Mouse (Mus musculus) urinary bladder, adult 2 months (tissue): ENCODE results near the gene Otoa. TPM values are rescaled to one million over a fixed set of nuclear protein-coding genes. Genes with fewer than 3 reads are reported as not detected.

ENCODE experiments used
- DNase-seq: peaks from one replicate; pipeline ENCODE4 v3.0.0; 2022; ENCODE audit warnings: low spot score
- polyA plus RNA-seq: library from polyadenylated mRNA; depleted of rRNA; stranded (reverse); fragments of >200 nt; gene quantifications from 2 replicates; pipeline ENCODE4 v1.2.3, GENCODE M21; 2012

Gene Otoa
- polyA plus RNA-seq, 1 experiment = 0.07 TPM

GRCm38 (mm10) chr7:121081816-121082215 is 366 bp downstream of the Otoa start:
- DNase-seq = no peak

GRCm38 (mm10) chr7:121082949-121083513 is 1.6 kb downstream of the Otoa start:
- DNase-seq = no peak

- DNase-seq = no peak
Measured at GRCm38 (mm10) chr7:121084840-121085453, 3.5 kb downstream of the Otoa start.

- no peak for DNase-seq
Measured at GRCm38 (mm10) chr7:121085500-121085899, 4.0 kb downstream of the Otoa start.

DNA sequence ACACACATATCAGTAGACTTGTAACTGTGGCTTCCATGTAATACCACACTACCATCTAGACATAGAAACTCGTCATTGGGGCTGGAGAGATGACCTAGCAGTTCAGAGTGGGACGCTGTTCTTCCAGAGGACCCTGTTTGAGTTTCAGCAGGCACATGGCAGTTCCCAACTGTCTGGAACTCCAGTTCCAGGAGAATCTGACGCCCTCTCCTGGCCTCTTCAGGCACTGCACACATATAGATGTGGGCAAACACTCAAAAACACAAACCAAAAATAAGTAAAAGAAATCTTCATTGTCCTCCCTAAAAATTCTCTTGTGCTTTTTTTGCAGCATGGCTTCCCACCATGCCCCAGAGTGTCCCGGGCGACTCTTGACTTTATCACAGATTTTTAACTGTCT is 7.3 kb downstream of the Otoa start:
- DNase-seq = no peak

DNA sequence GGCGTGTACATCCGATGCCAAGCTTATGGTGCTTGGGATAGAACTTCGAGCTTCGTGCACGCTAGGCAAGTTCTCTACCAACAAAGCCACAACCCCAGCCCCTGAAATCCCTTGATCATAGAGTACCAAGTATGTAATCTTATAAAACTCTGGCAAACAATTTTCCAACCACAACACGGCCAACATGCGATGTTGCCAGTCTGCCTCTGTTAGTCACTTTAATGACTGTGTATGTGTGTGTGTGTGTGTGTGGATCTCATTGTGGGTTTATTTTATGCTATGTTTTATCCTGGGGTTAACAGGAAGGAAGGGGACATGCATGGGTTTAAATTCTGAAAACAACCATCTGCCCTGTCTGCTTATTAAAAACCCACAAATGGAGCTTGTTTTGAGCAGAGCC is 9.3 kb downstream of the Otoa start:
- DNase-seq = no peak

DNA sequence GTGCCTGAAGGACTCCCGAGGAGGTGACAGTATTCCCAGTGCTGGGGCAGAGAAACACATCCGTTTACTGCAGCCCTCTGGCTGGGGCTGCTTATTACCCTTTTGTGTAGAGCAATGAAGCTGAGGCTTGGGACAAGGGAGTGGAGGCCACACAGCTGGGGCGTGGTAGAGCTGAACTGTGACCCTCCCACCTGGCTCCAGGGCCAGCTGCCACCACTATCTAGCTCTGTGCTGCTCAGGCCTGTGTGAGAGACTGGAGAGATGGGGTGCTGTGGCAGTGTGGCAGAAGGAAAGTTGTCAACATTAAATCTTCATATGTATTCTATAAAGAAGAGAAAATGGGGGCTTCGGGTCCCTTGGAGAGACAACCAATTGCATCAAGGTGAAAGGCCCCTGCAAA is 11.6 kb downstream of the Otoa start:
- DNase-seq = no peak

DNA sequence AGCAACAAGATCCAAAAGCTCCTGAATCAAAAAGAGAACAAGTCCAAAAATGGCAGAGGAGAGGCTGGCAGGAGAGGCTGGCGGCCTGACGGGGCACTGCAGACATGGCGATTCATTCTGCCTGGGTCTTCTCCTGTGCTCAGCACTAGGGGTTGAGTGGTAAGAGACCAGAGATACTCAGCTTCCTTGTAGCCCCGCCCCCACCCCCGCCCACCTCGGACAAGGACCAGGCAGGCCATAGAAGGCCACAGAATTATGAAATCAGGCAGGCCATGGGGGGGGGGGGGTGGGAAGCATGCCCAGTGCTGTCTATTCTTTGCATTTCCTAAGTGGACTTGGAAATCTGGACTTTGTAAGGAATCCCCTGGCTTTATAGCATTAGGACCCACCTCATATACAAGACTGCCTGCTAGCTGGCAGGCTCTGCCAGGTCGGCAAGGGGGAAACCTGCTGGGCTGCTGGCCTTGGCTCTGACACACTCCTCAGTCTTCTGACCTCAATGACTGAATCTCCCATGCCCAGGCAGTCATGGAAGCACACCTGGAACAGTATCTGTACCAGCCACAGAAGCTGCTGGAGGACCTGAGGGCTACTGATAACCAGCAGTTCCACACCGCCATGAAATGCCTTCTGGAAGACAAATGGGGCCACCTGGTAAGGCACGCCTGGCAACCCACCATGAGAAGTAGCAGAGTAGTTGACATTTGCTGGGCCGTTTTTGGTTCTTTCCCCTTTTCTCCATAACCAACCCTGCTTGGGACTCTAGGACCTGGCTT is 17.4 kb downstream of the Otoa start:
- no peak for DNase-seq

- no peak for DNase-seq
Measured at GRCm38 (mm10) chr7:121107851-121108250, 26.4 kb downstream of the Otoa start.

GRCm38 (mm10) chr7:121111321-121111720 is 29.9 kb downstream of the Otoa start:
- no peak for DNase-seq

- no peak for DNase-seq
Measured at GRCm38 (mm10) chr7:121111762-121112161, 30.3 kb downstream of the Otoa start.

GRCm38 (mm10) chr7:121120143-121120818 is 38.8 kb downstream of the Otoa start:
- DNase-seq = peak; percentile 53

DNA sequence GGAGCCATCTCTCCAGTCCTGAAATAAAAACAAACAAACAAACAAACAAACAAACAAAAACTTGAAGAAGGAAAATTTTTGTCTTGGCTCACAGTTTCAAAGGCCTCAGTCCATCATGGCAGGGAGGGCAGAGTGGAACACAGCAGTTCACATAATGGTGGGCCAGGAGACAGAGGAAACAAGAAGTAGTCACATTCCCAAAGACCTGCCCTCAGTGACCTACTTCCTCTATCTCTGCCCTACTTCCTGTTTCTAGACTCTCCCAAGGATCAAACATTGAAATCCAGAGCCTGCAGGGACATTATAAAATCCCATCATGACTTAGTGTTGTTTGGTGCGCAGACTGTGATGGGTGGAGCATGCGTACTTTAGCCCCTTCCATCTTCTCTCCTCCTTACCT is 49.4 kb downstream of the Otoa start:
- DNase-seq = no peak

DNA sequence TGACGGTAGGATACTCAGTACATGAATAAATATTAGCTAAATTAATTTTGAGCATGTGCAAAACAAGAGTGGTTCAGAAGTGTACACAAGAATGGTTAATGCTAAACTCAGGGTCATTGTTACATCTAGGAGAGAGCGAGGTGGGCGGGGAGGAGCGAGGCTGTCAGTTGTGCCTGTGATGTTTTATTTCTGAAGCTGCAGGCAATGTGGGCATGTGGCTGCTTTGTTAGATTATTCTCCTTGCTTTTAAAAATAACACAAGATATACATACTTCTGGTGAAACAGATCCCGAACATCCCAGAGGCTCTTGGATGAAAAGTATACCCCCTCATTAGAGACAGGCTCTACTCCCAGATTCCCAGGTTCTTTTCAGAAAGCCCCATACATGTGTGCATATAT is 59.8 kb downstream of the Otoa start:
- DNase-seq = no peak

DNA sequence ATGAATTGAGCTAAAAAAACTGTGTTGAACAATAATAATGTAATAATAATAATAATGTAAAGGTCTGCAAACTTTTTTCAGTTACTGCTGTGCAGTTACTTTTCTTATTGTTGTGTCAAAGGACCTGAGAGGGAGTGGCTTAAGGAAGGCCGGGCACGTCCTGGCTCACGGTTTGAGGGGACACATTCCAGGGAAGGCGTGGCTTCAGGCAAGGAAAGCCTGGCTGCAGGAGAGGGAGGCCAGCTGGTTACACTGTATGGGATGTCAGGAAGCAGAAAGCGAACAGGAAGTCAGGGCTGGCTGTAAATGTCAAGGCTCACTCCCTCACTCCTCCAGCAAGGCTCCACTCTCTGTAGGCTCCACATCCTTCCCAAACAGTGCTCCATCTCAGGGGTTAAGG is 69.2 kb downstream of the Otoa start:
- DNase-seq = no peak

DNA sequence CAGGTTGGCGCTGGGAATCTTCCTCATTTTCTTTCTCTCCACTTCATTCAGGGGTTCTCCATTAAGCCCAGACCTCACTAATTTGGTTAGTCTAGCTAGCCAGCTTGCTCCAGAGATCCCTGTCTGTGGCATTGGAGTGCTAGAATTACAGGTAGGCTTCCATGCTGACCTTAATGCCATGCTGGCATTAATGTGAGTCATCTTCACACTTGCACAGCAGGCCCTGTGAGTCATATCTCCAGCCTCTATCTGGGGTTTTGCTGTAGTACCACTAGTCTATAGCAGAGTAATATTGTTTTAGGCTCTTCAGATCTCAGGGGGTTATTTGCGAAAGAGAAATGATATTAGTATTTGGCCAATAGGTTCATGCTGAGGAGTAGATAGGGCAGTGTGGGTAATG is 70.7 kb downstream of the Otoa start:
- DNase-seq = no peak

DNA sequence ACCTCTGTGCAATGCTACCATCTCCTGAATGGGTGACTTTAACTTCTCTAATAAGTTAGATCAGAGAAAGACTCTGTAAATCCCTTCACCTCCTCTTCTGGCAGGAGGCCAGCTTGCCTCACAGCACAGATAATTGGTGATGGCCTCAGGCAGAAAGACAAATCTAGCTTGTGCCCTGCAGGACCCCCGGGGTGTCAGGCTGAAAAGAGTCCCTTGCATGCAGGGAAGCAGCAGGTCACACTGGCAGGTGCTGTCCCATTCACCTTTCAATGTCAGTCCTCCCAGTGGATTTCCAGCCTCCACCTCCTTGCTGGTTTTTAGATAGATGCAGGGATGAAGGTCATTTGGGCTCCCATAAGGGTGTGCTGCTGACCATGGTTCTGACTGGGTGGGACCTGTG is 84.2 kb downstream of the Otoa start:
- no peak for DNase-seq

- DNase-seq = no peak
Measured at GRCm38 (mm10) chr7:121171888-121172287, 90.4 kb downstream of the Otoa start.

- no peak for DNase-seq
Measured at GRCm38 (mm10) chr7:121187201-121187786, 105.8 kb downstream of the Otoa start.

GRCm38 (mm10) chr7:121188976-121189375 is 107.5 kb downstream of the Otoa start:
- DNase-seq = no peak

DNA sequence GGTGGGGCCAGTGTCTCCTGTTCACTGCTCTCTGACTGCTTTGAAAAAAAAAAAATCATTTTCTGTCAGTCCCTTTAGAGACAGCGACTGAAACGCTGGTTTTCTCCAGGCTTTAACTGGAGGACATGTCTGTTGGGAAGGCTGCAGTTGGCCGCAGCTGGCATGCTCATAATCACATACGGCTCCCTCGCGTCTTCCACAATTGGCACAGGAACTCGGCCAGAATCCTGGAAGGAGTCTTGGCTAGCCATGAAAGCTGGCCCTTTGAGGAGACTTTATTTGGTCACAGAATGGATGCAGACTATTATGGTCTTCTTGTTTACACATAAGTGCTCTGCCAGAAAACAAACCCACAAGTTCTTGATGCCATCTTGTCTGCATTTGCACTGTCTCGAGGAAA is 117.5 kb downstream of the Otoa start:
- DNase-seq = no peak

DNA sequence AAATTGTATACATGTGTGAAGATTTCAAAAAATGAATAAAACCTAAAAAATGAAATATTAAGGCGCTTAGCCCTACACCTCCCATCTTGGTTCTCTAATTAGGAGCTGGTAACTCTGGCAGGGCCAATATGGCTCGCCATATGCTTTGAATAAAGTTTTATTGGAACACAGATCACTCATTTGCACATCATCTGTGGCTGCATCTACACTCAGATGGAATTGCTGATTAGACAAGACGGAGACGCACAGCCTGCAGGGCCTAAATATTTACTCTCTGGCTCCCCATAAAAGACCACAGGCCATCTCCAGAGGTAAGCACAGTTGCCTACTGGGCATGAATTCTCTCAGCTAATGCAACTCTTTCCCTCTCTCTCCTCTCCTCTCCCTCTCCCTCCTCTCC is 130.4 kb downstream of the Otoa start:
- DNase-seq = no peak
